Mouse (Mus musculus): ENCODE measurements around the gene Arhgap6. TPM values are rescaled to one million over a fixed set of nuclear protein-coding genes. Genes with fewer than 3 reads are reported as not detected.

Arhgap6 gene
- 5.3 and 6.7 TPM in 2 replicates for polyA plus RNA-seq (2015; fragmentation: Nextera tagmentation; extraction: Ambion mirVana)

DNA sequence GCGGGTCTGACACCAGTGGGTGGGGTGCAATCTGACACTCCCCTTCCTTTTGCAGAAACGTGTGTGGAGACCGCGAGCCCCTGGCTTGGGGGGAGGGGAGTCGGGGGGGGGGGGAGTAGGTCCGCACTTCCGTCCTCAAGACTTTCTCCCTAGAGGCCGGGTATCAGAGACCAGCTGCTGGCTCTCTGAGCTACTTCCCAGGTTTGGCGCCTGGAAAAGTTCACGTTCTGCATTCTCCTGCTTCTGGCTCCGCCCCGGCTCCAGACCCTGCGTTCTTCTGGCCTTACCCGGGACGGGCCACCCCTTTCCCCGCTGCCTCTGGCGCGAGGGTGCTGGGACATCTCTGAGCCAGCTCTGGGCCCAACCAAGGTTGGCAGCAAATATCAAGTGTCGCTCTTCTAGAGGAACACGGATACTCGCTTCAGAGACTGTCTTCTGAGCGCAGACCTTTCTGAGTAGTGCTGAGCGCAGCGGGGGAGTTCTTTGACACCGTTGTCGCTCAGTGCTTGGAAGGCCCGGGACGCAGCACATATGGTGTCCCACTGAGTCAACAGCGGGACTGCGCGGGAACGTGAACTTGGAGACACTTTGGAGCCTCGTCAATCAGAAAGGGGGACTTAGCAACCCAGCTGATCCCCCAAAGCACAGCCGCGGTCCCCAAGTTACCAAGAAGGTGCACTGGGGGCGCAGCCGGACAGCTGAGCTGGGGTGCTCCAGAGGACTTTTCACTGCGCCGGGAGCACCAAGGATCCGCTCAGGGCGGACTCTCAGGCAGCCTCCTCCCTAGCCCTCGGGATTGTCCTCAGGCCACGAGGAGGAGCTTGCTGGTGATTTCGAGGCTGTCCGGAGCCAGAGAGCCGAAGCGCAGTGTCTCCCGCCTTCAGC lies at the start of gene Arhgap6:
Gene Arhgap6 (plus strand): TSS at position 126 of the 885 bp plus-strand sequence.
- ATAC-seq (replicated peaks; ENCODE audit: extremely low read depth, insufficient read depth, low FRiP score) = peak; percentile 72
- Histone ChIP-seq H3K9me3 (replicated peaks; ENCODE audit: control insufficient read depth, low read length) (no peaks in the 10 kb centered on the region), H3K36me3 (ENCODE audit: control insufficient read depth, insufficient read depth) (no peaks in the 10 kb centered on the region), H3K4me1 (ENCODE audit: control insufficient read depth, insufficient read depth, low read length) (0 out of 2 replicates have a peak, but pooled peaks cover 2% of the 10 kb centered on the region), H3K27me3 (ENCODE audit: control insufficient read depth, insufficient read depth, low read length) (no peaks in the 10 kb centered on the region; the same call in 1 of the 2 replicates), H3K4me2 (ENCODE audit: low read depth, low read length) (peak within 1 kb of the TSS; percentile 78), H3K4me3 (ENCODE audit: low read length) (peak within 1 kb of the TSS; percentile 62), H3K27ac (ENCODE audit: low read length) (peak within 1 kb of the TSS; percentile 68), H3K9ac (ENCODE audit: low read length) (peak within 1 kb of the TSS; percentile 68)
- 16% methylated on average over 40 of the region's 48 CpGs for WGBS

DNA sequence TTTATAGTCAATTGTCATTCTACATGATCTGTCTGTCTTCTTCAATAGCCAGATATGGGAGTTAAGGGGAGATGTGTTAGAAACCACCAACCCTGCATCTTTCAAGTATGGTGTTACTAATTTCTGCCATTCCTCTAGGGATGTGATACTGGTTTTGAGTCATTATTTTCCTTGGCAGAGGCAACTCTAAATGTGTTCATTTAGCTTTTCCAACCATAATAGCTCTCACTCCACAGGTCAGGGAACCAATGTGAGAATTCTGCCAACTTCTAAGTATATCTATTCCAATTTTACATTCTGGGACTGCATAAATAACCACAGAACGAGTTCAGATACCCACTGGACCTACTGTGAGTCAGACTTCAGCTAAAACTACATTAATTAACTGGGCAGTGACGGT lies 47.9 kb upstream of the Arhgap6 start:
- Histone ChIP-seq H3K36me3 (ENCODE audit: control insufficient read depth, insufficient read depth) (no peaks in the 10 kb centered on the region), H3K4me3 (ENCODE audit: low read length) (no peak overlapping the region), H3K27ac (ENCODE audit: low read length) (no peak overlapping the region), H3K9me3 (replicated peaks; ENCODE audit: control insufficient read depth, low read length) (no peaks in the 10 kb centered on the region), H3K27me3 (ENCODE audit: control insufficient read depth, insufficient read depth, low read length) (no peaks in the 10 kb centered on the region), H3K4me1 (ENCODE audit: control insufficient read depth, insufficient read depth, low read length) (no peaks in the 10 kb centered on the region), H3K9ac (ENCODE audit: low read length) (no peak overlapping the region), H3K4me2 (ENCODE audit: low read depth, low read length) (no peak overlapping the region)
- ATAC-seq (replicated peaks; ENCODE audit: extremely low read depth, insufficient read depth, low FRiP score) = no peak
- 42% methylated on average over 2 of the region's 2 CpGs for WGBS

GRCm38 (mm10) chrX:168795859-168796848 lies 1.3 kb downstream of the Arhgap6 start:
- H3K4me3 ChIP-seq (ENCODE audit: low read length) = peak overlapping the region; percentile 62
- no peaks in the 10 kb centered on the region; the same call in 1 of the 2 replicates for H3K27me3 ChIP-seq (ENCODE audit: control insufficient read depth, insufficient read depth, low read length)
- WGBS = 10% methylated on average over 55 of the region's 55 CpGs
- H3K9me3 ChIP-seq (replicated peaks; ENCODE audit: control insufficient read depth, low read length) = no peaks in the 10 kb centered on the region
- peak overlapping the region; percentile 68 for H3K27ac ChIP-seq (ENCODE audit: low read length)
- 0 out of 2 replicates have a peak, but pooled peaks have one; percentile 19 for ATAC-seq (replicated peaks; ENCODE audit: extremely low read depth, insufficient read depth, low FRiP score)
- H3K4me2 ChIP-seq (ENCODE audit: low read depth, low read length) = peak overlapping the region; percentile 78
- peak overlapping the region; percentile 68 for H3K9ac ChIP-seq (ENCODE audit: low read length)
- 0 out of 2 replicates have a peak, but pooled peaks cover 2% of the 10 kb centered on the region for H3K4me1 ChIP-seq (ENCODE audit: control insufficient read depth, insufficient read depth, low read length)
- H3K36me3 ChIP-seq (ENCODE audit: control insufficient read depth, insufficient read depth) = no peaks in the 10 kb centered on the region

DNA sequence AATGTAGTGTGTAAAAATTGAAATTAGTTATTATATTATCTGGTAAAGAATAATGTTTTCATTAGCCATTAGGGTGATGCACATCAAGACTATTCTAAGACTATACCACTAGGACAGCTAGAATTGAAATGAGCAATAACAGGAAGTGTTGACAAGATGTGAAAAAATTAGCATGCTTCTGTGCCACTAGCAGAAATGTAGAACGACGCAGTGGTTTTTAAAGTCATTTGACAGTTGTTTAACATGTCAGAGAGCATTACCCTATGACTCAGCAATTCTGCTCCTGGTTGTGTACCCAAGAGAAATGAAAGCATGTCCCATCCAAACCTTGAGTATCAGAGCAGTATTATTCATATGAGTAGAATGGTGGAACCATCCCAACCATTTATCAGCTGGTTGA lies 9.8 kb downstream of the Arhgap6 start:
- Histone ChIP-seq H3K27me3 (ENCODE audit: control insufficient read depth, insufficient read depth, low read length) (no peaks in the 10 kb centered on the region), H3K4me2 (ENCODE audit: low read depth, low read length) (no peak overlapping the region), H3K36me3 (ENCODE audit: control insufficient read depth, insufficient read depth) (no peaks in the 10 kb centered on the region), H3K4me1 (ENCODE audit: control insufficient read depth, insufficient read depth, low read length) (no peaks in the 10 kb centered on the region), H3K4me3 (ENCODE audit: low read length) (no peak overlapping the region), H3K9me3 (replicated peaks; ENCODE audit: control insufficient read depth, low read length) (no peaks in the 10 kb centered on the region), H3K9ac (ENCODE audit: low read length) (no peak overlapping the region), H3K27ac (ENCODE audit: low read length) (no peak overlapping the region)
- ATAC-seq (replicated peaks; ENCODE audit: extremely low read depth, insufficient read depth, low FRiP score) = no peak
- 70% methylated on average over 2 of the region's 2 CpGs for WGBS

DNA sequence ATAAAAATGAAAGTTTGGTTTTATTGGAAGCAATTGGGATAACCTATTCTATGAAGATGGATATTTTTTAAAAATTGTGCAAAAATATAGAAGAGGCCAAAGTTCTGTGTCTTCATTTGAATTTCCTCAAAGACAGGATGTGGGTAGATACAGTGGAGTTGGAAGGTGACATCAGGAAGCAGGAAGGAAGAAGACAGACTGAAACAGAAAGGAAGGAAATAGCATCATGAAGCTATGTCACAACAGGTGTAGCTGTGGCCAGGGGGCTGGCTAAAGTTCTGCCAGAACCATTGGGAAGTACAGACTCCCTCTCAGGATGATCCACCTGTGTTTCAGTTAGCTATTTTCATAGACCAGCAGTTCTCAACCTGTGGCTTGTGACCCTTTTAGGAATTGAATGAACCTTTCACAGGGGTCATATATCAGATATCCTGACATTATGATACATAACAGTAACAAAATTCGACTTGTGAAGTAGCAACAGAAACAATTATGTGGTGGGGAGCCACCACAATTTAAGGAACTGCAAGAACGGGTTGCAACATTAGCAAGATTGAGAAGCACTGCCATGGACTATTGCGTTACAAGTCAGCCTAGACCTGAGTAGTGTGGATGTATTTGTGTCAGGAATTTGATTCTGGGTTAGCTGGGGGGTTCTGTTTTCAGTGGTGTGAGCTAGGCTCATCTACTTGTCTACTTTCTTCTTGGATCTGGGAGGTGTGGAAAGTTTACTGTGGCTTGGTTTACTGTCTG lies 15.8 kb downstream of the Arhgap6 start:
- H3K36me3 ChIP-seq (ENCODE audit: control insufficient read depth, insufficient read depth) = no peaks in the 10 kb centered on the region
- no peaks in the 10 kb centered on the region for H3K9me3 ChIP-seq (replicated peaks; ENCODE audit: control insufficient read depth, low read length)
- 65% methylated on average over 3 of the region's 3 CpGs for WGBS
- no peak overlapping the region for H3K4me3 ChIP-seq (ENCODE audit: low read length)
- no peaks in the 10 kb centered on the region for H3K4me1 ChIP-seq (ENCODE audit: control insufficient read depth, insufficient read depth, low read length)
- no peak for ATAC-seq (replicated peaks; ENCODE audit: extremely low read depth, insufficient read depth, low FRiP score)
- no peak overlapping the region for H3K27ac ChIP-seq (ENCODE audit: low read length)
- H3K27me3 ChIP-seq (ENCODE audit: control insufficient read depth, insufficient read depth, low read length) = no peaks in the 10 kb centered on the region
- no peak overlapping the region for H3K9ac ChIP-seq (ENCODE audit: low read length)
- no peak overlapping the region for H3K4me2 ChIP-seq (ENCODE audit: low read depth, low read length)

DNA sequence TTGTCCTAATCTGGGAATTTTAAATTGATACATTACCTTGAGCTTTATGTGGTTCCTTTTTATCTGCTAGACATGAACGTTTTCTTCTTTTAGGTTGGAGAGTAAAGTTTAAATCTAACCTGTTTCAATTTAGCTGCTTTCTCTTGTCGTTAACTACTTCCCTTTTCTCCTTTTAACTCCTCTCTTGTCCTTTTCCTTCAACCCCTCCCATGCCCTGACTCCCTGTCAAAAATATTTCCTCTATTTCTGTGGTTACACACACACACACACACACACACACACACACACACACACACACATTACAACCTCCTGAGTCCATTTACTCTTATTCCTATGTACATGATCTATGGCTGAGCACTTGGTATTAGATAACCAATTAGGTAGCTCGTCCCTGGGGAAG lies 24.0 kb downstream of the Arhgap6 start:
- Histone ChIP-seq H3K27me3 (ENCODE audit: control insufficient read depth, insufficient read depth, low read length) (no peaks in the 10 kb centered on the region), H3K4me2 (ENCODE audit: low read depth, low read length) (no peak overlapping the region), H3K4me3 (ENCODE audit: low read length) (no peak overlapping the region), H3K36me3 (ENCODE audit: control insufficient read depth, insufficient read depth) (no peaks in the 10 kb centered on the region), H3K9me3 (replicated peaks; ENCODE audit: control insufficient read depth, low read length) (no peaks in the 10 kb centered on the region), H3K4me1 (ENCODE audit: control insufficient read depth, insufficient read depth, low read length) (0 out of 2 replicates have a peak, but pooled peaks cover 2% of the 10 kb centered on the region), H3K27ac (ENCODE audit: low read length) (no peak overlapping the region), H3K9ac (ENCODE audit: low read length) (no peak overlapping the region)
- 60% methylated on average over 3 of the region's 3 CpGs for WGBS
- no peak for ATAC-seq (replicated peaks; ENCODE audit: extremely low read depth, insufficient read depth, low FRiP score)

DNA sequence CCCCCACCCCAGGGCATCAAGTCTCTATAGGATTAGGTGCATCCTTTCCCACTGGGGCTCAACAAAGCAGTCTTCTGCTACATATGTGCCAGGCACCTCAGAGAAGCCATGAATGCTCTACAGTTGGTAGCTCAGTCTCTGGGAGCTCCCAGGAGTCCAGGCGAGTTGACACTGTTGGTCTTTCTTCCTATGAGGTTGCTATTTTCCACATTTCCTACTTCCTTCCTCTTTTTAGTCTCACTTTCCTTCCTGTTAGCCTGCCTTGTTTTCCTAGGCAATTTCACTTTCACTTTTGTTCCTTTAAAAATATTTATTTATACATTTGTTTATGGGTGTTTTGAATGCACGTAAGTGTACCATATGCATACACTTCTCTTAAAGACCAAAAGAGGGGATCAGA lies 29.3 kb downstream of the Arhgap6 start:
- H3K4me1 ChIP-seq (ENCODE audit: control insufficient read depth, insufficient read depth, low read length) = 0 out of 2 replicates have a peak, but pooled peaks cover 2% of the 10 kb centered on the region
- ATAC-seq (replicated peaks; ENCODE audit: extremely low read depth, insufficient read depth, low FRiP score) = no peak
- H3K4me3 ChIP-seq (ENCODE audit: low read length) = no peak overlapping the region
- no peak overlapping the region for H3K27ac ChIP-seq (ENCODE audit: low read length)
- H3K9me3 ChIP-seq (replicated peaks; ENCODE audit: control insufficient read depth, low read length) = no peaks in the 10 kb centered on the region
- H3K27me3 ChIP-seq (ENCODE audit: control insufficient read depth, insufficient read depth, low read length) = no peaks in the 10 kb centered on the region
- 73% methylated on average over 2 of the region's 2 CpGs for WGBS
- H3K36me3 ChIP-seq (ENCODE audit: control insufficient read depth, insufficient read depth) = no peaks in the 10 kb centered on the region
- no peak overlapping the region for H3K9ac ChIP-seq (ENCODE audit: low read length)
- H3K4me2 ChIP-seq (ENCODE audit: low read depth, low read length) = no peak overlapping the region

DNA sequence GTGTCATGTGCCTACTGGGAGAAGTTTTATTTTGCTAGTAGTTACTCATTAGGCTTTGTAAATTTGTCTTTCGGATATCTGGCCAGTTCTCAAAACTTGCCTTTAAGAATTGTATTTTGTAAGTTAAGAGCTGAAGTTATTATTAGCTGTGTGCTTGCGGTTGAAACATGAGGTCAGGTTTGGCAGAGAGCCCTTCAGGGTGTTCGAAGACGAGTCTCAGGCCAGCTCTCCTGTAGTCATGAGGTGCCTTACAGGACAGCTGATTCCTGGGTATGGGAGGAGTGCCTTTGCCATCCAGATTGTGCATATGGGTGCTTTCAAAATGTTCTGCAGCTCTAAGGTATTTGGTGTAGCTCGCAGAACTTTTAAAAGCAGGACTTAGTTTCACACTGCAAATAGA lies 37.4 kb downstream of the Arhgap6 start:
- Histone ChIP-seq H3K9ac (ENCODE audit: low read length) (no peak overlapping the region), H3K4me2 (ENCODE audit: low read depth, low read length) (no peak overlapping the region), H3K27me3 (ENCODE audit: control insufficient read depth, insufficient read depth, low read length) (no peaks in the 10 kb centered on the region), H3K4me1 (ENCODE audit: control insufficient read depth, insufficient read depth, low read length) (no peaks in the 10 kb centered on the region), H3K27ac (ENCODE audit: low read length) (peak overlapping the region; percentile 67), H3K36me3 (ENCODE audit: control insufficient read depth, insufficient read depth) (no peaks in the 10 kb centered on the region), H3K9me3 (replicated peaks; ENCODE audit: control insufficient read depth, low read length) (no peaks in the 10 kb centered on the region), H3K4me3 (ENCODE audit: low read length) (no peak overlapping the region)
- ATAC-seq (replicated peaks; ENCODE audit: extremely low read depth, insufficient read depth, low FRiP score) = 0 out of 2 replicates have a peak, but pooled peaks have one; percentile 63
- WGBS = 45% methylated on average over 5 of the region's 5 CpGs
